Mouse (Mus musculus): ENCODE results near the gene 2310011J03Rik. TPM values are rescaled to one million over a fixed set of nuclear protein-coding genes. Genes with fewer than 3 reads are reported as not detected.

2310011J03Rik gene
- polyA plus RNA-seq, 1 experiment from 2014 or later = 52.9 TPM

- H3K4me1 ChIP-seq (ENCODE audit: insufficient read depth, low read length) = peaks cover 11% of the 10 kb centered on the region
- H3K36me3 ChIP-seq (ENCODE audit: insufficient read depth, low read length) = peaks cover 47% of the 10 kb centered on the region
- no peaks in the 10 kb centered on the region for H3K27me3 ChIP-seq (ENCODE audit: insufficient read depth, low read length)
- H3K4me3 ChIP-seq (ENCODE audit: low read length) = no peak overlapping the region
- no peak overlapping the region for H3K4me2 ChIP-seq (replicated peaks; ENCODE audit: low read depth, low read length)
- no peak for ATAC-seq (ENCODE audit: low FRiP score, low TSS enrichment)
- H3K9me3 ChIP-seq (ENCODE audit: low read length) = no peaks in the 10 kb centered on the region
- H3K27ac ChIP-seq (ENCODE audit: low read length) = no peak overlapping the region
- H3K9ac ChIP-seq (replicated peaks; ENCODE audit: low read length) = no peak overlapping the region
- WGBS = 85% methylated on average over 3 of the region's 3 CpGs
Observed at GRCm38 (mm10) chr10:80273847-80274246, 46.5 kb downstream of the 2310011J03Rik start.

GRCm38 (mm10) chr10:80271870-80272585, 48.3 kb downstream of the 2310011J03Rik start:
- Histone ChIP-seq H3K4me2 (replicated peaks; ENCODE audit: low read depth, low read length) (no peak overlapping the region), H3K9me3 (ENCODE audit: low read length) (no peaks in the 10 kb centered on the region), H3K4me3 (ENCODE audit: low read length) (no peak overlapping the region), H3K27me3 (ENCODE audit: insufficient read depth, low read length) (no peaks in the 10 kb centered on the region), H3K36me3 (ENCODE audit: insufficient read depth, low read length) (peaks cover 35% of the 10 kb centered on the region), H3K27ac (ENCODE audit: low read length) (no peak overlapping the region), H3K4me1 (ENCODE audit: insufficient read depth, low read length) (peaks cover 21% of the 10 kb centered on the region), H3K9ac (replicated peaks; ENCODE audit: low read length) (no peak overlapping the region)
- 92% methylated on average over 8 of the region's 8 CpGs for WGBS
- no peak for ATAC-seq (ENCODE audit: low FRiP score, low TSS enrichment)

GRCm38 (mm10) chr10:80271186-80271843, 49.0 kb downstream of the 2310011J03Rik start:
- Histone ChIP-seq H3K4me2 (replicated peaks; ENCODE audit: low read depth, low read length) (no peak overlapping the region), H3K4me3 (ENCODE audit: low read length) (no peak overlapping the region), H3K36me3 (ENCODE audit: insufficient read depth, low read length) (peaks cover 29% of the 10 kb centered on the region), H3K4me1 (ENCODE audit: insufficient read depth, low read length) (peaks cover 28% of the 10 kb centered on the region), H3K9ac (replicated peaks; ENCODE audit: low read length) (no peak overlapping the region; the same call in 1 of the 2 replicates), H3K27ac (ENCODE audit: low read length) (0 out of 2 replicates have a peak overlapping the region, but pooled peaks have one; percentile 6), H3K9me3 (ENCODE audit: low read length) (no peaks in the 10 kb centered on the region), H3K27me3 (ENCODE audit: insufficient read depth, low read length) (no peaks in the 10 kb centered on the region)
- 79% methylated on average over 5 of the region's 5 CpGs for WGBS
- no peak for ATAC-seq (ENCODE audit: low FRiP score, low TSS enrichment)

- no peak for ATAC-seq (ENCODE audit: low FRiP score, low TSS enrichment)
- Histone ChIP-seq H3K27ac (ENCODE audit: low read length) (no peak overlapping the region), H3K36me3 (ENCODE audit: insufficient read depth, low read length) (peaks cover 24% of the 10 kb centered on the region)
Observed at GRCm38 (mm10) chr10:80270734-80271181, 49.6 kb downstream of the 2310011J03Rik start.

GRCm38 (mm10) chr10:80270099-80270498, 50.2 kb downstream of the 2310011J03Rik start:
- WGBS = 87% methylated on average over 2 of the region's 2 CpGs
- no peak for ATAC-seq (ENCODE audit: low FRiP score, low TSS enrichment)
- H3K9me3 ChIP-seq (ENCODE audit: low read length) = no peaks in the 10 kb centered on the region
- H3K27ac ChIP-seq (ENCODE audit: low read length) = no peak overlapping the region
- H3K4me3 ChIP-seq (ENCODE audit: low read length) = no peak overlapping the region
- H3K27me3 ChIP-seq (ENCODE audit: insufficient read depth, low read length) = no peaks in the 10 kb centered on the region
- H3K4me2 ChIP-seq (replicated peaks; ENCODE audit: low read depth, low read length) = no peak overlapping the region
- H3K36me3 ChIP-seq (ENCODE audit: insufficient read depth, low read length) = peaks cover 19% of the 10 kb centered on the region
- no peak overlapping the region for H3K9ac ChIP-seq (replicated peaks; ENCODE audit: low read length)
- peaks cover 36% of the 10 kb centered on the region for H3K4me1 ChIP-seq (ENCODE audit: insufficient read depth, low read length)

More at GRCm38 (mm10) chr10:80270734-80271181, 49.6 kb downstream of the 2310011J03Rik start:
- no peaks in the 10 kb centered on the region for H3K27me3 ChIP-seq (ENCODE audit: insufficient read depth, low read length)
- H3K9me3 ChIP-seq (ENCODE audit: low read length) = no peaks in the 10 kb centered on the region
- H3K9ac ChIP-seq (replicated peaks; ENCODE audit: low read length) = no peak overlapping the region; the same call in 1 of the 2 replicates
- no peak overlapping the region for H3K4me3 ChIP-seq (ENCODE audit: low read length)
- whole genome bisulfite sequencing = 81% methylated on average over 6 of the region's 6 CpGs
- H3K4me2 ChIP-seq (replicated peaks; ENCODE audit: low read depth, low read length) = no peak overlapping the region
- peaks cover 34% of the 10 kb centered on the region for H3K4me1 ChIP-seq (ENCODE audit: insufficient read depth, low read length)

Small RNA genes within 50 kb of the gene (microRNA-seq; reads per million reads assigned to microRNA genes)
- gene Mir6911 = not detected

Other genes starting within 250 kb of the 2310011J03Rik start
- 16.1 and 17.6 TPM in 2 replicates for gene Sbno2, start 215.0 kb downstream of the 2310011J03Rik start, polyA plus RNA-seq (2015; fragmentation: Nextera tagmentation; extraction: Ambion mirVana)
- gene Stk11, start 204.7 kb downstream of the 2310011J03Rik start, polyA plus RNA-seq (2015; fragmentation: Nextera tagmentation; extraction: Ambion mirVana) = 18.2 and 20.2 TPM in 2 replicates
- 676 and 688 TPM in 2 replicates for gene Atp5d, start 181.9 kb downstream of the 2310011J03Rik start, polyA plus RNA-seq (2015; fragmentation: Nextera tagmentation; extraction: Ambion mirVana)
- gene Cbarp, start 179.7 kb downstream of the 2310011J03Rik start, polyA plus RNA-seq (2015; fragmentation: Nextera tagmentation; extraction: Ambion mirVana) = 6.4 and 7.3 TPM in 2 replicates
- gene Midn, start 172.3 kb downstream of the 2310011J03Rik start, polyA plus RNA-seq (2015; fragmentation: Nextera tagmentation; extraction: Ambion mirVana) = 15.9 and 16.8 TPM in 2 replicates
- gene Cirbp, start 154.6 kb downstream of the 2310011J03Rik start, polyA plus RNA-seq (2015; fragmentation: Nextera tagmentation; extraction: Ambion mirVana) = 96.2 and 101 TPM in 2 replicates
- gene 1600002K03Rik, start 147.6 kb downstream of the 2310011J03Rik start, polyA plus RNA-seq (2015; fragmentation: Nextera tagmentation; extraction: Ambion mirVana) = 15.2 and 15.3 TPM in 2 replicates
- gene Efna2, start 141.1 kb downstream of the 2310011J03Rik start, polyA plus RNA-seq (2015; fragmentation: Nextera tagmentation; extraction: Ambion mirVana) = 11.0 and 11.8 TPM in 2 replicates
- gene Mum1, start 94.1 kb downstream of the 2310011J03Rik start, polyA plus RNA-seq (2015; fragmentation: Nextera tagmentation; extraction: Ambion mirVana) = 72.2 and 74.6 TPM in 2 replicates
- 398 and 444 TPM in 2 replicates for gene Ndufs7, start 71.4 kb downstream of the 2310011J03Rik start, polyA plus RNA-seq (2015; fragmentation: Nextera tagmentation; extraction: Ambion mirVana)
- gene Gamt, start 59.5 kb downstream of the 2310011J03Rik start, polyA plus RNA-seq (2015; fragmentation: Nextera tagmentation; extraction: Ambion mirVana) = 38.1 and 38.3 TPM in 2 replicates
- 52.7 and 55.4 TPM in 2 replicates for gene Dazap1, start 59.1 kb downstream of the 2310011J03Rik start, polyA plus RNA-seq (2015; fragmentation: Nextera tagmentation; extraction: Ambion mirVana)
- gene Rps15, start 28.1 kb downstream of the 2310011J03Rik start, polyA plus RNA-seq (2015; fragmentation: Nextera tagmentation; extraction: Ambion mirVana) = 899 and 901 TPM in 2 replicates
- 1.6 and 1.9 TPM in 2 replicates for gene Apc2, start 24.6 kb downstream of the 2310011J03Rik start, polyA plus RNA-seq (2015; fragmentation: Nextera tagmentation; extraction: Ambion mirVana)
- gene Pcsk4, start 9.0 kb upstream of the 2310011J03Rik start, polyA plus RNA-seq (2015; fragmentation: Nextera tagmentation; extraction: Ambion mirVana) = 8.6 and 8.8 TPM in 2 replicates
- 11.0 and 11.5 TPM in 2 replicates for gene Reep6, start 9.4 kb upstream of the 2310011J03Rik start, polyA plus RNA-seq (2015; fragmentation: Nextera tagmentation; extraction: Ambion mirVana)
- gene Adamtsl5, start 27.9 kb upstream of the 2310011J03Rik start, polyA plus RNA-seq (2015; fragmentation: Nextera tagmentation; extraction: Ambion mirVana) = 4.8 and 5.4 TPM in 2 replicates
- gene Plk5, start 35.9 kb upstream of the 2310011J03Rik start, polyA plus RNA-seq (2015; fragmentation: Nextera tagmentation; extraction: Ambion mirVana) = 0.97 and 1.2 TPM in 2 replicates
- 3.8 and 5.1 TPM in 2 replicates for gene Mex3d, start 67.1 kb upstream of the 2310011J03Rik start, polyA plus RNA-seq (2015; fragmentation: Nextera tagmentation; extraction: Ambion mirVana)
- 266 and 277 TPM in 2 replicates for gene Mbd3, start 79.0 kb upstream of the 2310011J03Rik start, polyA plus RNA-seq (2015; fragmentation: Nextera tagmentation; extraction: Ambion mirVana)
- 840 and 906 TPM in 2 replicates for gene Uqcr11, start 86.3 kb upstream of the 2310011J03Rik start, polyA plus RNA-seq (2015; fragmentation: Nextera tagmentation; extraction: Ambion mirVana)
- gene Tcf3, start 113.1 kb upstream of the 2310011J03Rik start, polyA plus RNA-seq (2015; fragmentation: Nextera tagmentation; extraction: Ambion mirVana) = 118 and 126 TPM in 2 replicates
- not detected in 2 replicates for gene Onecut3, start 174.3 kb upstream of the 2310011J03Rik start, polyA plus RNA-seq (2015; fragmentation: Nextera tagmentation; extraction: Ambion mirVana)
- gene Atp8b3, start 218.6 kb upstream of the 2310011J03Rik start, polyA plus RNA-seq (2015; fragmentation: Nextera tagmentation; extraction: Ambion mirVana) = 0.32 and 0.34 TPM in 2 replicates
- gene Rexo1, start 241.0 kb upstream of the 2310011J03Rik start, polyA plus RNA-seq (2015; fragmentation: Nextera tagmentation; extraction: Ambion mirVana) = 27.2 and 29.8 TPM in 2 replicates

Data from kidney, embryonic 16.5 days (tissue).